Mouse (Mus musculus): Measurements from ENCODE around the gene Hacd3. TPM values are rescaled to one million over a fixed set of nuclear protein-coding genes. Genes with fewer than 3 reads are reported as not detected.

The Hacd3 gene
- polyA plus RNA-seq (2012; rRNA removed) = 135 and 146 TPM in 2 replicates

DNA sequence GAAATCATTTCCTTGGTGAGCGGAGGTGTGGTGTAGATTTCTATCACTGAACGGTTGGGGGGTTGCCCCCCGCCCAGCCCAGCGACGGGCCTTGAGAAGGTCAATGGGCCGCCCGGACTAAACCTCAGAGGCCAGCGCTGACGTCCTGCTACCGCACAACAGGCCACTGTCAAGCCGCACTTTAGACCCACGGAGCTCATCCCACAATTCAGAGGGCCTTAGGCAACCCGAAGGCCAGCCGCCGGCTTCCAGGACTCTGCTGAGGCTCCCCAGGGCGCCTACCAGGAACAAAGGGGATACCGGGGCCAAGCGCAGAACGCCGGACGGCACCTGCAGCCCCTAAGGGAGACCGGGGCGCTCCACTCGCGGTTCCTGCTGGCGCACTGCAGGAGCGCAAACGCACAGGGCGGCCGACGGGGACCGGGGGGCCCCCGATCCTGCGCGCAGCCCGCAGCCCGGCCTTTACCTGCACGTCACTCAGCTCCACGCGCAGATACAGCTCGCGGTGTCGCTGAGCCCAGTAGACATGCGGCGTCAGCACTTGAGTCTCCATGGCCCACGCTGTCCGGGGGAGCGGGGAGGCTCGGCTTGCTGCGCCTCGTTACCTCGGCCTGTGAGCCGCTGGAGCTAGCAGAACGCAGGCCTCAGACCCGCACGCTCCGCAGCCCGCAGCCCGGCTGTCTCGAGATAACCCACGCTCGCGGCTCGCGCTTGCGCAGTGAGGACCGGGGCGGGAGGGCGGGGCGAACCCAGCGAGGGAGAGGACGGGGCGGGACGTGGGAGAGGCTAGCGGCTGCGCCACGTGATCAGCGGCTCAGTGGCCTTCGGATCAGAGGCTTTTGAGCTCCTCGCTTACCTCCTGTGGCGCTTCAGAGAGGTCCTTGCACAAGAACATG lies at the start of gene Hacd3:
TSS of gene Hacd3 (minus strand) at position 703 of the 896 bp plus-strand sequence.

DNA sequence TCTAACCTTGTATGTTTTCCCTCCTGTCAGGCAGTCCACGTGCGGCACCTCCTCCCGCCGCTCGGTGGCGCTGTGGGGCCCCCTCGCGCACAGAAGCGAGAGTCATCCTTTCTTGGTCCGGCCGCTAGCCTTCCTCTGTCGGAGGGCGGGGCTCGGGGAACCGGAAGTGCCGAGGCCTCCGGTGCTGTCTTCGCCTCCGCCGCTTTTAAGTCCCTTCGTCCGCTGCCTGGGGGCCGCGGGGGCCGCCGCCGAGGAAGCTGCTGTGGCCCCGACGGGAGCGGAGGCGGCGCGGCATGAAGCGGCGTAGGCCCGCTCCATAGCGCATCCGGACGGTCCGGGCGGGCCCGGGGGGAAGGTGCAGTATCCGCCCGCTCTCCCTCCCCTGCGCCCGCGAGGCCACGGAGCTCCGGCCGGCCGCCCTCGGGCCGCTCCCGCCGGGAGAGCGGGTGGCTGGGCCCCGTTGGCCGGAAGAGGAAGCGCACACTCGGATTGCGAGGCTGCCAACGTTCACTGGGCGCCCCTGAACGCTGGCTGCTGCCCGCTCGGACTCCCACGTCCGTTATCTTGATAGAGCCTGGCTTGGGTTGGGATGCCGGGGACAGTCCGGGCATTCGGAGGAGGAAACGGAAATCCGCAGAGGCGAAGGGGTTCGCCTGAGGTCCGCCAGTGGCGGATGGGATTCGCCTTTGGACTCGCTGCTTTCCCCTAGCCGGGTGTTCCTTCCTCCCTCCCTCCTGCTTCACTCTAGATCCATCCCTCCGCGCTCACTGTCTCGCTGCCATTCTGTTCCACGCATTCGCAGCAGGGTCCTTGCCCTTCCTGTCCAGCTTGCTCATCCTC lies 11.0 kb upstream of the Hacd3 start, which contains the start of gene Dpp8:
TSS of gene Dpp8 (plus strand) at position 146 of the 840 bp plus-strand sequence.

DNA sequence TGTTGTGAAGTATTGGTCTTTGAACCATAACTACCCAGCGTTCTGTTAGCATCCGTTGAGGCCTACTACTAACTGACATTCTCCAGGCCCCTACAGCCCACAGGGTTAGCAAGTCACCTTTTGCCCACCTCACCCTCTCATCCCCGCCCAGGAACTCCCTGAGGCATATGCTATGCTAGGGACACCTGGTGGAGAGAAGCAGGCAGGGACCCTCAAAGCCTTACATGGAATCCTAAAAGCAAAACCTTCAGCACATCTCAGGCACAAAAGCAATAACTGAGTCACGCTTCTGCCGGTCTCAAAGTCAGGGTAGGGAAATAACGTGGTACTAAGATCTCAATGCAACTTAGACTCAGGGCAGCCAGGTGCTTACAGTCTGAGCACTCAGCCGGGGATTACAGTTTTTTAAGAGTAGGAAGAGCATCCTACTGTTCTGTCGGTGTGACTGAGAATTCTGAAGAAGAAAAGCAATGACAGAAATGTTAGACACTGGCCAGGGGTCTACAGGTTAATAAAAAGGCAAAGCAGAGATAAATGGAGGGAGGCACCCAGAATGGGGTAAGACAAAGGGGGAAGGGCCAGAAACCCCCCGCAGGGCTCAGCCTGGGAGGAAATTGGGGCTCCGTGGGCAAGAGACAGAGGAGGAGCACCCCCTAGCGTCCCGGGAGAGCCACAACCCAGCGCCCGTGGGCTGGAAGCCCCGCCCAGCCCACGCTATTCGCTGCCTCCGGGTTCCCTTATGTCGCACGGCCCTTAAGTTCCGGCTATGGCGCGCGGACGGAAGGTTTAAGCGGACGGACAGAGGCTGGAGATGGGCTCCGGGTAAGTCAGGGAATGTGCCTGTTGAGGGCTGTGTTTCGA lies 61.1 kb downstream of the Hacd3 start, which contains the start of gene Ints14:
TSS of gene Ints14 (plus strand) at position 789 of the 861 bp plus-strand sequence.

DNA sequence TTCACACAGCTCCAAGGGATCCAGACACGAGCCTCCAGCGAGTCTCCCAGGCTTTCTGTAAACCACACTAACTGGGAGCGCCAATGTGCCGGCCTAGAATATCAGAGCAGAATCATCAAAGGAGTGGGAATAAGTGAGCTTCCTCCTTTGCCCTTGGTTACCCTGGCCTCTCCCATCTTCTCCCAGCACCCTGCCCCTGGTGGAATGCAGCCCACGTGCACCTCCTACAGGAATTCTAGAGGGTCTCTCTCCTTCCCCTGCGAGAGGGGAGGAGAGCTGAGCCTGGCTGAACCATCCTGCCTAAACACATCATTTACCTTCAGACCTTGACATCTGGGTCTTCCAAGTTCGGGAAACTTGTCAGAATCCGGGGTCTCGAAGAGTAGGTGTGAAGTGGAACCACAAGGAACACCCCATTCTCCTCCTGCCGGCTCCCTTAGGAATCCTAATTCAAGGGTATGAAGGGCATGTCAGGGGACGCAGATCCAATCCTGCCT lies 70.3 kb downstream of the Hacd3 start, which contains the start of gene Slc24a1:
TSS of gene Slc24a1 (minus strand) at position 447 of the 497 bp plus-strand sequence.

Other genes starting within 250 kb of the Hacd3 start
- gene Dennd4a, start 210.4 kb downstream of the Hacd3 start, polyA plus RNA-seq (2012; rRNA removed) = 15.8 and 17.6 TPM in 2 replicates
- gene Slc24a1, start 70.1 kb downstream of the Hacd3 start, polyA plus RNA-seq (2012; rRNA removed) = 0.09 and 0.16 TPM in 2 replicates
- 27.6 and 29.4 TPM in 2 replicates for gene Ints14, start 60.8 kb downstream of the Hacd3 start, polyA plus RNA-seq (2012; rRNA removed)
- gene Dpp8, start 10.7 kb upstream of the Hacd3 start, polyA plus RNA-seq (2012; rRNA removed) = 53.9 and 56.0 TPM in 2 replicates
- 32.3 and 33.8 TPM in 2 replicates for gene Igdcc4, start 79.8 kb upstream of the Hacd3 start, polyA plus RNA-seq (2012; rRNA removed)
- 6.8 and 7.3 TPM in 2 replicates for gene Igdcc3, start 119.5 kb upstream of the Hacd3 start, polyA plus RNA-seq (2012; rRNA removed)
- 7.1 and 7.2 TPM in 2 replicates for gene Parp16, start 173.7 kb upstream of the Hacd3 start, polyA plus RNA-seq (2012; rRNA removed)
- gene Cilp, start 243.5 kb upstream of the Hacd3 start, polyA plus RNA-seq (2012; rRNA removed) = 0.17 and 0.44 TPM in 2 replicates